Mouse (Mus musculus) thymus, postnatal 36 days (tissue): ENCODE data around the gene Pga5.

Source experiments
- DNase-seq, 2 experiments: peaks; one replicate each; pipeline ENCODE4 v3.0.0; 2022; ENCODE audit warnings: mixed read lengths in 2 of 2

Gene Pga5

DNA sequence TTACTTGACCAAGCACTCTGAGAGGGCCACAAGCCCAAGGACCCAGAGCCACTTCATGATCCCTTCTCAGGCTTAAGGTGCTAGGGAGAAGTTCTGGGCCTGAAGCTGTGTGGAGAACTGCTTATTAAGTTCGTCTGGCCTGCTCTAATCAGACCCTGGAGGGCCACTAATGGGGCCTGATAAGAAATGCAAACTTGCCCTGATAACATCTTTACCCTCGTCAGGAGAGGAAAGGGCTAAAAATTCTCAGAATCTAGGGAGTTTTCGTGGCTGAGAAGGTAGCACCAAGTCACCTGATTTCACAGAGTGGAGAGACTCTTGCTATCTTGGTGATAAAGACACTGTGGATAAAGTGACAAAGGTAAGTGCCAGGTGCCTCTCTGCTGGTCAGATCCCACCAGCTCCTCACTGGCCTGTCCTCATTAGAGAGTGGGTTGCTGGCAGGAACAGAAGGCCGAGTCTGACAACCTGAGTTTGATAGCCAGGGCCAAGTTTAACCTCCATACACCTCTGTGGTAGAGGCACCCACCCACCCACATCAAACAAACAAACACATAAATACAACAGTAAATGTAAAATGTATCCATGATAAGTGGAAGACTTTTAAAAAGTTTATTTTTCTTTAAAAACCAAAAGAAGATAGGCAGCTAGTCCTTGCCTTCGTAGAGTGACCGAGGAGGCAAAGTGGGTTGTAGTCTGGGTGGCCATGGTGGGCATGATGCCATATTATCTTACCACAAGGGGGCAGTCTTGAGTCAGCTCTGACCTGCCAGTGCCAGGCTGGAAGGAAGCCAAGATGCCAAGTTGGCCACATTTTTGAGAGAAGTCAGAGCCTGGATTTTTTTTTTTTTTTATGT lies at the start of gene Pga5:
Gene Pga5, minus strand, starts transcription at position 157 of the 857 bp plus-strand sequence.
- peak; percentile 45 to 51 for DNase-seq

DNA sequence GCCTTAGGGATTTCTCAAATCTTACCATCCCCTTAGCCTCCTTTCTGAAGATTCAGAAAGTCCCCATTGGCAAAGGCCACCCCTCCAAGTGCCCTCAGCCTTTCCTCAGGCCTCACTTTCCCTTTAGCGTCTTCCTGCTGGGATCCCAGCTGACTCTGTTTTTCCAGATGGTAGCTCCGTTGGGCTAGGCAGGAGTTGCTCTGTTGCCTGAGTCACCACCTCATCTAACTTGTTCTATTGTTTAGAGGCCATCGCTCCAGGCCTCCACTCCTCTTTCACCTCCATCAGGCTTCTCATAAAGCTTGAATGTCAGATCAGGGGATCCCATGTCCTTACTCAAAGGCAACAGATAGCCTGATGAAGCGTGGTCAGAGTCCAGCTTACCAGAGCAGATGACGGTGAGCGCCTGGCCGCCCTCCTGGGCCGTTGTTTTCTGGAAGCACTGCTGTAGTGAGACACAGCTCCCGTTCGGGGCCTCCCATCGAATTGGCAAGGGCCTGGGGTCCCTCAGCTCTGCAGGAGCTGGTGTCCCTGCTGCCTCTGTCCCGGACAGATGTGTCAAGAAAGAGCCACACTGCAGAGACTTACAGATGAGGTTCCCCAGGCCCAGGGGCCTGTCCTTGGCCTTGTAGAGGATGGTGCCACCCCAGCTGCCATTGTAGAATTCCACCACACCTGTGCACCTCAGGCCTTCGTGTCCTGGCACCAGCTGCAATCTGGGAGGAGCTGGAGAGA lies 46.9 kb upstream of the Pga5 start:
- DNase-seq = no peak

DNA sequence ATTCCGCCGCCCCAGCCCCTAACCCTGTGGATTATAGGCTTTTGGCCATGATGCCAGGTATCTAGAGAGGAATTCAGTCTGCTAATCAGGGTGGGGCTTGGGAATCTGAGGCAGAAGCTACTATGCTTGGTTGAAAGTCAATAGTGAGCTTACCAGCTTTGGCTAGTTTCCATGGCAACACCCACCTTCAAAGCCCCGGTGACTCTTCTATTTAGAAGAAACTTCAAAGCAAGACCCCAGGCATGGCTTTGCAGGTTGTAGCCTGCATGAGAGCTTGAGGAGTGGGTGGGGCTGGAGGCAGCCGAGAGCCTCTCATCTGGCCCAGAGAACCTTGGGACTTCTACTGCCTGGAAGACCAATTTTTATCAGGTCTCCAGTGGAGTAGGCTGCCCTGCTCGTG lies 45.8 kb upstream of the Pga5 start:
- DNase-seq = no peak

DNA sequence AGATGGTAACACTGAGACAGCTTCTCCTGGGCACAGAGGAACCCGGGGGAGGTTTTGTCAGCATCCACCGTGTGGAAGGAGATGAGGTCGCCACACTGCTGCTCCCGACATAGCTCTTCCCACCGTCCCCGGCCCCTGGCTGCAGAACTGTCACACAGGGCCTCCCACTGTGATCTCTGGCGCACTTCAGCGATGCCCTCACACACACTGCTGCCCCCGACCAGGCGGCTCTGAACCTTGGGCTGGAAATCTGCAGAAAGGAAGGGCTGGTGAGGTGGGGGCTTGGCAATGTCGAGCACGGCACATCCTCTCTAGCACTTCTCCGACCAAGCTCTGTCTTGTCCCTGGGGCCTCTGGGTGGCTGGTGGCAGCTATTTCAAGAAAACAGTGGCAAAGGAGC lies 45.2 kb upstream of the Pga5 start:
- DNase-seq = no peak

DNA sequence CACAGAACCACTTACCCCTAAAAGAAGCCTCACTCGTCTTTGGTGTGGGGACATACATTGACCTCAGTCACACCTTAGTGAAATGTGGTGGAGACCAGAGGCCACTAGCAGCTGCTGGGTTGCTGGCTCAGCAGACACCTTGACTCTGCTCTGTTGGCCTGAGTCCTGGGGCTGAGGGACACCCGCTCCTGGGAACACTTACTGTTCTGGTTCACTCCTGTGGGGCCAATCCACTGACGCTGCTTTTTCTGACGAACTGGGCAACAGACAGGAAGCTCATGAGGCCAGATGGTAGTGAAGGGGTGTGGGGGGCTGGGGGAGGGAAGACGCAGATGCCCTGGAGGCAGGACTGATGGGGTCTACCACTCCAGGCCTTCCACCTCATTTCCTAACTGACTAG lies 43.2 kb upstream of the Pga5 start:
- no peak for DNase-seq

DNA sequence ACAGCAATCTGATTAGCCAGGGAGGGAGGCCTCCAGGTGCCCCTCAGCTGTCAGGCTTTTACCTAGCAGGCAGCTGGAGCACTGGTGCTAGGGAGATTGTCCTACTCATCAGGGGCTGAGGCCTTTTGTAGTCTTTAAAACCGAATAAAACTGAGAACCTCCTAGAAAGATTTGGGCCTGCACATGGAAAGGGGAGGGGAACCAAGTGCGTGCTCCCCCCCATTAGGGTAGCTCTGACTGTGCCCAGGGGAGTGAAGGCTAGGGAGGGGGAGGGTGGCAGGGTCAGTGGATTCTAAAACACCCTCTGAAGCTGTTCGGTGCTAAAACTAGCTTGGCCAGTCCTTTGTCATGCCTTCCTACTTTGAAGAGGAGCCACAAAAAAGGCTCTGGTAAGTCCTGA lies 42.7 kb upstream of the Pga5 start:
- DNase-seq = no peak

DNA sequence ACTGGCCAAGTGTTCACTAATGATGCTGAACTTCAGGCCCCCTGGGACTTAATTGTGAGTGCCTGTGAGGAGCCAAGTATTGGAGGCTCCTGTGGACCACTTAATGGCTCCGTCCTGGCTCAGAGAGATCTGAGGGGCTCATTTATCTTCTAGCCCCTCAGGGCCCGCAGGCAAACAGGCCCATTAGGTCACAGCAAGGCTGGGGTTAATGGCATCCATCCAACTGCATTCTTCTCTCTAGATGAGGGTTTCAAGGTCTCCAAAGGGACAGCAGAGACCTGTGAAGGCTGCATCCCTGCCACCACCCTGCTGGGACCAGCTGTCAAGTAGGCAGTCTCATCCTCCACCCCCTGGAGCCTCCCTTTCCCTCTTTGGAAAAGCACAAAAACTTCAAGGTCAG lies 41.9 kb upstream of the Pga5 start:
- DNase-seq = no peak

DNA sequence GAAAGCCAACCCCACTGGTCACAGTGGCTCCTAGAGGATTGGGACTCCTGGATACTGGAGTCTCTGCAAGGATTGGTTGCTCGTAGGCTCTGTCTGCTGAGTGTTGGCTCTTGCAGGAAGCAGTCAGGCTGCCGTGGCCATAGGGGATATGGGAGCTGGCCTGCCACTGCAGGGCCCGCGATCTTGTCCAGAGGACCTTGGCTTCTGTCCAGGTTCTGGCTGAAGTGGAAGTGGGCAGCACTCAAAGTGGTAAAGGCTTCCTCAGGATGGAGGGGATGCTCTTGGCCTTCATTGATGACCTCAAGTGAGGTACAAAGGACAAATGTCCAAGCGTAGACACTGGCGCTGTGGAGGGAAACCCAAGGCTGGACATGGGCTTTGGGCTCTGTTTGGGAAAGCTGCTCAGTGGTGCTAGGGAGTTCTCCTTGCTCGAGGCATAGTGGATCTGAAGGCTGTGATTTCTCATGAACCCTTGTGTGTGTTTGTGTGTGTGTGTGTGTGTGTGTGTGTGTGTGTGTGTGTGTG lies 40.4 kb upstream of the Pga5 start:
- no peak for DNase-seq

DNA sequence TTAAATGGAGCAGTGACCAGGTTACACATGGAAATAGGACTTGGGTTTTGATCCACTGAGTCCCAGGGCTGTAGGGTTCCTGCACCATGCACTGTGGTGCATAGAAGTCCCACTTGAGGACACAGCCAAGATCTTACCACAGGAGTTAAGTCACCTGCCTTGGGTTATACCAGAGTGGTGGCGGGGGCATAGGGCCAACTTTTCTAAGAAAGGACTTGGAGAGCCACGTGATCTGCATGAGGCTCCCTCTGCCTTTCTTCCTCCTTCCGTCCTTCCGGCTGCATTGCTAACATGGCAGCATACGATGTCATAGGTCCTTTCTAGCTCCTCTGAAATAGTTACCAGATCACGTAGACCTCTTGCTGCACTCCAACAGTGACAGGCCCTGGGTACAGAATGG lies 37.6 kb upstream of the Pga5 start:
- no peak for DNase-seq

DNA sequence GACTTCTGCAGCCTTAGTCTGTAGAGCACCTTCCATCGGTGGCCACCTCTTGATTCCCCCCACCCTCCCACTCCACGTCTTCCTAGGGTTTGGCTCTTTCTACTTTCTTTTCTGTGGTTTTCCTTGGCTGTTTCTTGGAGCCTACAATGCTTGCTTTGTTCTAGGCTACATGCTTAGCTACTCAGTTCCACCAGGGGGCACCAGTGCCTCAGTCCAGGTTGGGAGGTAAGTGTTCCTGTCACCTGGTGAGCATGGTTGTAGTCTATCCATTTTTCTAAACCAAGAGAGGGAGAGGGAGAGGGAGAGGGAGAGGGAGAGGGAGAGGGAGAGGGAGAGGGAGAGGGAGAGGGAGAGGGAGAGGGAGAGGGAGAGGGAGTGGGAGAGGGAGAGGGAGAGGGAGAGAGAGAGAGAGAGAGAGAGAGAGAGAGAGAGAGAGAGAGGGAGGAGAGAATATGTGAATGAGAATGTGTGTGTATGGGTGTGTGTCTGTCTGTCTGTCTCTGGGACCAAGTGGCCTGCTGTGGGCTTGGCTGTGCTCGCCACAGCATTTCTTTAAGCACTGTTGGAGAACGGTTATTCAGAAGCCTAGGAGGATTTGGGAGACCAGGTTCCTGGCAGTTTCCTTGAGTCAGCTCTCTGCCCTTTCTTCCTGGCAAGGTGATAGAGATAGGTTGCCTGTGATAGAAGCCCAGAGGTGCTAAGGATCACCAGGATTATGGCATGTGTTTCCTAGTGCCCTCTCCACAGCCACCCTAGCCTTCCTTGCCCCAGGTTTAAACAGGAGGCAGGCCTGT lies 37.0 kb upstream of the Pga5 start:
- DNase-seq = peak; percentile 81

DNA sequence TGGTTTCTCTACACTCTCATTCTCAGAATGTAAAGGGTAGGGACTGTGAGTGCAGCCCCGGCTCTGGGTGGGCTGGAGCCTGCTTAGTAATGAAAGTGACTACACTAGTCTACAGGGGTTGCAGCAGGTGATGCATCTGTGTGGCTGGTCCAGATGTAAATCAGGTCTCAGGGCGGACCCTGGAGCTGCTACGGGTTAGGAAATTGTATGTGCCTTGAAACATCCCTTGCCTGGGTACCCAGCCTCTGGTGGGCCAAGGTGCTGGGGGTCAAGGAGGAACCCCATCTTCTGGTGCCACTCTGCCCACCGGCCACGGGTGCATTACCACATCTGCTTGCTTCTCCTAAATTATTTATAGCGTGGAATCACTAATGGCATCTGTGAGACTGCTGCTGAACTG lies 36.3 kb upstream of the Pga5 start:
- DNase-seq = no peak

DNA sequence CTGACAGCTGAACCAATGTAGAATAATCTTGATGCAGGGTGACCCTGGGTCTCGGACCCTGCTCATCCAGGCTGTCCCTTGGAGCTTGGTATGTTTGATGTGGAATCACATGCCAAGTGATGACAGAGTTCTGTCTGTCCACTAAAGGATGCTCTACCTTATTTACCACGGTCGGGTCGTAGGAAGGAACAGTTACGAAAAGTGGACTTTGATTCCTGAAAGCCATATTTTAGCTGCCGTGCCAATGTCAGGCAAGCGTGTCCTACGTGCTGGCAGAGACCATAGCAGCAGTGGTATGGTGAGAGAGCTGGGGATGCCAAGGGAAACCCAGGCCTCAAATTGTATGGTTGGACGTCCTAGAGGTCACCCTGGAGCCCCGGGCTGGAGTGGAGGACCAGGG lies 35.7 kb upstream of the Pga5 start:
- DNase-seq = no peak

DNA sequence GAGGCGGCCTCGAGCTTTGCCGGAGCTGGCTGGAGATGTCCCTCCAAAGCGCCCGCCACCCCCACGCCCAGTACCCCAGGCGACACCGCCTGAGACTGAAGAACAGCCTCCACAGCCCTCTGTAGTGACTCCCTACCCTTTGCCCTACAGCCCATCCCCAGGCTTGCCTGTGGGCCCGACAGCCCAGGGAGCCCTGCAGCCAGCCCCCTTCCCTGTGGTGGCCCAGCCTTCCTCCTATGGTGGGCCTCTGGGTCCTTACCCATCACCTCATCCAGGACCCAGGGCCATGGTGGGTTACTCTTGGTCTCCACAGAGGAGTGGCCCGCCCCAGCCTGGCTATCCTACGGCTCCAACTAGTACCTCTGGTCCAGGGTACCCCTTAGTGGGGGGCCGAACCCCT lies 34.8 kb upstream of the Pga5 start:
- DNase-seq = no peak

DNA sequence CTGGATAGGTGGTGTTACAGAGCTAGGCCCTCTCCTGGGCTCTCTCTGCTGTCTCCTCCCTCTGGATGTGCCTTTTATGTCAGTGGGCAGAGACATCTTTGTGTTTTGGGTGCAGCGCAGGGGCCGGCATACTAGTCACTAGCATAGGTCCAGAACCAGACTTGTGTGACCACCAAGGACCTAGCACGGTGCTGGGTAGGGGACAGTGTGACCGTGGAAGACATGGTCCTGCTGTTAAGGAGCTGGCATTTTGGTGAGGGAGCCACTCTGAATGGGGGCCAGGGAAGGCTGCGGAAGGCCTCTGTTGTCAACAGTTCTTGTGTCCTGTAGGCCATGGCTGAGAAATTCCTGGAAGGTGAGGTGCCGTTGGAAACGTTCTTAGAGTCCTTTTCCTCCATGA lies 34.3 kb upstream of the Pga5 start:
- DNase-seq = no peak

DNA sequence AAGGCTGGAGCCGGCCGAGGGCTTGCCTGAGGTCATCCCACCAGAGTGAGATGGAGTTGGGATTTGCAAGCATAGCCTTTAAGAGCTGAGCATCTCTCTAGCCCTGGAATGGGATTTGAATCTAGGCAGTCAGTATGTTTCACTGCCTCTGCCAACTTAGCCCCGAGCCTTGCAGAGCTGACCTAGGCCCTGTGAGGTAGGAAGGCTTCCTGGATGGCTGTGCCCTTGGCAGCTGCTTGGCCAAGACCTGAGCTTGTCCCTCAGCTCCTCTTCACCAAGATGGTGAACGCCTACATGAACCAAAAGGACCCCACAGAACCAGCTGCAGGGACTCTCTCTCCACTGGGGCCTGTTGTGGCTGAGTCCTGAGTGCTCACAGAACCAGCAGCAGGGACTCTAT lies 32.9 kb upstream of the Pga5 start:
- no peak for DNase-seq

DNA sequence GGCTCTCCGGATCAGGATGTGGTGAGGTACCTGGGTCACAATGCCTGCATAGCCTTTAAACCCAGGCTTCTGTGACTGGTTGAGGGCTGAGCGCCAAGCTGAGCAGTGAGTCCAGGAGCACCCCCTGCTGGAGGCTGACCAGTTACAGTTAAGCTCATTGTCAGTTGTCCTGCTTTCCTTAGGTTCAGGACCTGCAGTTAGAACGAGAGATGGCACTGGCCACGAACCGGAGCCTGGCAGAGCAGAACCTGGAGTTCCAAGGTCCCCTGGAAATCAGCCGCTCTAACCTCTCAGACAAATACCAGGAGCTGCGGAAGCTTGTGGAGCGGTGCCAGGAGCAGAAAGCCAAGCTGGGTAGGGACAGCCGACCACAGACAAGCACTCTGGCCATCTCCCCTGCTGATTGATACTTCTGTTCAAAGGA lies 32.2 kb upstream of the Pga5 start:
- DNase-seq = peak; percentile 65 to 66

DNA sequence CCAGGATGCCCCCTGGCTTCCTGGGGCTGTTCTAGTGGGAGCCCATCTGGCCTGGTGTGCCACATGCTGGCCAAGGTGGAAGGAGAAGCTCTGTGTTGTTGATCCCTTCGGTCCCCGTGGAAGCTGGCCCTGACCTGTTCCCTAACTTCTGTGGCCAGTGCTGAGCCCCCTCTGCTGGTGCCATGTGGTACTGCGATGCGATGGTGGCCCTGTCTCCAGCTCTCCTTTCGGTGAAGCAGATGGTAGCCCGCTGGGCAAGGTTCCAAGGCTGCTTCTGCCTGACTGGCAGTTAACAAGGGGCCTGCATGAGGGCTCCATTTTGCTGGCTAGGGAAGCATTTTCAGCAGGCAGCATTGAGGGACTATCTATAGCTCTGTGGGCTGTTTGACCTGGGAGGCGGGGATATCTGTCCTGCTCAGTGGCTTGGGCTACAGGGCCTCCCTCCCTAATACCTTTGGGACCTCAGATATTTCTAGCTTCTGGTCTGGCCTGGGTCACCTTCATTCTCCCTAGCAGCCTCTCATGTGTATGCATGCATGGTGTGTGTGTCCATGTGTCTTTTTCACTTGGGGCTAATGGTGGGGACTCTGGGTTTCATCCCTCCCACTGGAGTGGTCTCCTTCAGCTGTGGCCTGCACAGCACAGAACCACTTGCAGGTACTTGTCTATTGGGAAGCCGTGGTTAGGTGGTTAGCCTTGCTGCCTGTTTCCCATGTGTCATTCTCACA lies 31.7 kb upstream of the Pga5 start:
- DNase-seq = peak; percentile 85 to 88

DNA sequence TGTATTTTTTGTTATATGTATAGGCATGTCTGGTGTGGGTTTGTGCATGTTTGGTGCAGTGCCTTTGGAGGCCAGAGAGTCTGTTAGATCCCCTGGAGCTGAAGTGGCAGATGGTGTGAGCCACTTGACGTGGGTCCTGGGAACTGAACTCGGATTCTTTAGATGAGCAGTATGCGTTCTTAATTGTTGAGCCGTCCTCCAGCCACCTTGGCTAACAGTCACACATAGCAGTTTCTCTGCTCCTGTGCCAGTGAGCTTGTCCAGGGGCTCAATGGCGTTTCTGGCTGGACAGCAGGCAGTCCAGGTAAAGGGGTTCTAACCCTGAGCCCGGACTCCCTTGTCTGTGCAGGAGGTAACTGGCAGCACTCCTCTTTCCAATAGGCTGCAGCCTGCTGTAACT lies 31.0 kb upstream of the Pga5 start:
- no peak for DNase-seq

DNA sequence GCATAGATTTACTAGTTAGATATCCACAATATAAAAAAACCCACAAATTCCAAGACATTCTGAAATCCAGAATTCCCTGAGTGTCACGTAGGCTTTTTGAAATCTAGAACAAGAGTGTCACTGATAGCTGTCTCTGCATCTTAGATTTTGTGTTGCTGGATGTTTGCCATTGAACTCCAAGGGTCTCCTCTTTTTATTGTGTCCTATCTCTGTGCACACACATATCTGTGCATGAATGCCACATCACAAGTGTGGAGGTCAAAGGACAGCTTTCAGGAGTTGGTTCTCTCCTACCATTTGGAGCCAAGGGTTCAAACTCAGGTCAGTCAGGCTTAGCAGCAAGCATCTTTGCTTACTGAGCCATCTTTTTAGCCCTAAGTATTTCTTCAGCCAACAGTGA lies 30.0 kb upstream of the Pga5 start:
- DNase-seq = no peak

DNA sequence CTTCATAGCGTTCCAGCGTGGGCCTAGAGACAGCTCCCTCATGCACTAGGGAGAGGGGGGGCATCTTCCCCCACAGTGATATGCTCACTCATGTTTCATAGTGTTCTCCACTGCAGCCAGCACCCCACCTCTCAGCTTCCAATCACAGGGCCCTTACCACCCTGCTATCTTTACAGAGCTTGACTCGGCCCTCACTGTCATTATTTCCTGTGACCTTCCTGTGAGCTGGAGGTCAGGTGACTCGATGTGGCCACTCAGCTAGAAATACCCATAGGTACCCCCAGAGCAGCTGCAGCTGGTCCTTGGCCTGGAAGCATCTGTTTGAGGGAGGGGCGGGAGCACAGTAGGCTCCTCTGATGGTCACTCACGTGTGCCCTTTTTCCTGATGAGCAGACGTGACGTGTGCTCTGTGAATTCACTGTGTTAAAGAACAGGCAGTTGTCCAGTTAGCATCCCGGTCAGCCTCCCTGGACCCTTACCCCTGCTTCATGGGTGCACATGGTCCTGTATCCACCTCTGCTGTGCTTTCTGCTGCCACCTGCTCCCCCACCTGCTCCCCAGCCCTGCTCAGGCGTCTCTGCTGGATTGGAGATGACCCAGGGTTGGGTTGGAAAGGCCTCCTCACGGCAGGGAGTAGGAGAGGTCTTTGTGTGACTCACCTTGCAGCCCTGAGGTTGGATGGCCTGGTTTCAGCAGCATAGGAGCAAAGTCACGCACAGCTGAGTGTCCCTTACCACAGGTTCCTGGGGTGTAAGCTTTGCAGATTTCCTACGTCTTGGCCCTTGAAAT lies 29.4 kb upstream of the Pga5 start:
- no peak for DNase-seq

DNA sequence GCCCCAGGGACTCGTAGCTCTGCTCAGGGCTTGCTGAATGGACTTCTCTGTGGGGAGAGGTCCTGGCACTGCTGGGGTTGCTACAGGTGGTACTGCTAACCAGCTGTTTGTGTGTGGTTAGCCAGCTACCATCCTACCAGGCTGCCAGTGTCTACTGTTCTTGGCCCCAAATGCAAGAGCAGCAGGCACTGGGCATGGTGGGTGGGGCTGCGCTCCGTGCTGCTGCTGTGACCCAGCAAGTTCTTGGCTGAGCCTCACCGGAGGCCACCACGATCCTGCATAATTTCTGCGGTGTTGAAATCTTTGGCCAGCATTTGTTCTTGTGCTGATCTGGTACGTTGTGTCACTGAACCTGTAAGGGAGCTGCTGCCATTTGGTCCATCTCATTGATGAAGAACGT lies 25.6 kb upstream of the Pga5 start:
- DNase-seq = peak in 1 of 2 experiments; percentile 6

DNA sequence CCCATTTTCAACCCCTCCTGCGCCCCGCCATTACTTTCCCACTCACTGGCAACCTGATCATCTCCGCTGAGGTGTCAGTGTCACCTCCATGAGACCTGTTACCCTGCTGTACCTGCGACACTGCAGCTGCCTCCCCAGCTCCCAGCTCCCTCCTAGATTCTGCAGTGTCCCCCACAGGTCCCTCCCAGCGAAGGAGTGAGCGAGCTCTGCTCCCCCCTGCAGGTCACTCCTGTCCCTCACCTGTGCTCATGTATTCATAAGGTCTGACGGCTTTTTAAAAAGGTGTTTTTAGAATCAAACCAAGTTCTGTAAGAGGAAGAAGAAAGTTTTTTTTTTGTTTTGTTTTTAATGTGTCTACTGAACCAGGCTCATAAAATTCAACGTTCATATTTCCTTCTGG lies 24.3 kb upstream of the Pga5 start:
- DNase-seq = peak in 1 of 2 experiments; percentile 2
